Mouse (Mus musculus): ENCODE data around the gene Gm28047. TPM values are rescaled to one million over a fixed set of nuclear protein-coding genes. Genes with fewer than 3 reads are reported as not detected.

Gene Gm28047
- polyA plus RNA-seq, 1 experiment from 2014 or later: not detected

DNA sequence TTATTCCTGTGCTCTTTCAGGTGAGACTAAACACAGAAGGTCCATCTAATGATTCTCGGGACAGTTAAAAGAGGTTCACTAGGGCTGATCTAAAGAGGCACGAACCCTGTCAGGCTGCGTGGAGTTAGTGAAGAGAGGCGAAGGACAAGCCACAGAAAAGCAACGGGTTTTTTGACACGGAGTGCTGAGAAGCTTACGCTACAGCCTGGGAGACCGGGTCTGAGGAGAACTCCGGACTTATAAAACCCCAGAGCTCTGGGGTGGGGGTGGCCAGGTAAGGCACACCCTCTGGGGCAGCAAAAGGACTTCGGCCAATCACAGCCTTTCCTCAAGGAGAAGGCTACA lies 107.3 kb downstream of the Gm28047 start:
- H3K36me3 ChIP-seq (ENCODE audit: insufficient read depth): peaks cover 25% of the 10 kb centered on the region
- H3K4me1 ChIP-seq (ENCODE audit: insufficient read depth): peaks cover 10% of the 10 kb centered on the region
- peak overlapping the region; percentile 67 for H3K4me3 ChIP-seq (ENCODE audit: low read depth, low read length)
- H3K27me3 ChIP-seq (ENCODE audit: insufficient read depth, low read length): no peaks in the 10 kb centered on the region
- ATAC-seq (ENCODE audit: insufficient read depth) (no peak), DNase-seq (no peak)
- peak overlapping the region; percentile 72 for H3K9ac ChIP-seq
- WGBS: under 1% methylated on average over 10 of the region's 10 CpGs
- H3K9me3 ChIP-seq (ENCODE audit: low read depth, low read length): no peaks in the 10 kb centered on the region
- no peak for TF ChIP-seq CTCF (IDR thresholded peaks at IDR 0.05; ENCODE audit: low read depth)
- H3K27ac ChIP-seq (ENCODE audit: low read depth): peak overlapping the region; percentile 99
- peak overlapping the region; percentile 91 for H3K4me2 ChIP-seq

DNA sequence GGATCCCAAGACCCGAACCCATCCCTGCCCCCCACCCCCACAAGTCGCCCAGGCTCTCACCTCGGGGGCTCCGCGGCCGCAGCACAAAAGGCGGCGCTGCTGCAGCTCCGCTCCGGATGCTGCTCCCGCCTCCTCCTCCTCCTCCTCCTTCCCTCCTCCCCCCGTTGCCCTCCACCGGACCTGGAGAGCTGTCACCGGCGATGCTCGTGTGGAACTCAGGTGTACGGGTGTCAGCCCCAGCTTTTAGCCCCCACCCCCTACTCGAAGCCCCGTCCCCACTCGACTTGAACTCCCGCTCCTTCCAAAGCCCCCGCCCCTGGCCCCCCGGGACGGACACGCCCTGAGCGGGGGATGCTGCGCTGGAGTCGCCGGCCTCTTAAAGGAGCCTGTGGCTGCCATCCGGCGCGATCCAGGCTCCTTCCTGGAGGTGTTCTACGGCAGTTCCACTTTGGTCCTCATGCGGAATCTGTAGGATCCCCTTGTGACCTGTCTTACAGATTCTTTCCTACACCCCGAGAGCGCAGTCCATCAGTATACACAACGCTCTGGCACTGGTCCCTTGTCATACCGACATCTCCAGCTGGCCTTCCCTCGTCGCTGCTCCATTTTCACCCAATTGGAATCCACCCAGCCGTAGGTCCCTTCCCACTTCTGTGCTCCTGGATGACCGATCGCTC lies 108.0 kb downstream of the Gm28047 start, which contains the start of gene Map3k12:
Gene Map3k12 (minus strand): TSS at position 337 of the 677 bp plus-strand sequence.
- Histone ChIP-seq H3K27me3 (ENCODE audit: insufficient read depth, low read length) (no peaks in the 10 kb centered on the region), H3K9me3 (ENCODE audit: low read depth, low read length) (no peaks in the 10 kb centered on the region), H3K9ac (peak within 1 kb of the TSS; percentile 72), H3K4me3 (ENCODE audit: low read depth, low read length) (peak within 1 kb of the TSS; percentile 67), H3K36me3 (ENCODE audit: insufficient read depth) (peaks cover 18% of the 10 kb centered on the region), H3K27ac (ENCODE audit: low read depth) (peak within 1 kb of the TSS; percentile 99), H3K4me1 (ENCODE audit: insufficient read depth) (peaks cover 10% of the 10 kb centered on the region), H3K4me2 (peak within 1 kb of the TSS; percentile 91)
- no peak for TF ChIP-seq CTCF (IDR thresholded peaks at IDR 0.05; ENCODE audit: low read depth)
- WGBS: under 1% methylated on average over 43 of the region's 43 CpGs
- DNase-seq (peak; percentile 82), ATAC-seq (ENCODE audit: insufficient read depth) (peak; percentile 16; the same call in 1 of the 2 replicates)

- Histone ChIP-seq H3K4me1 (ENCODE audit: insufficient read depth) (peaks cover 12% of the 10 kb centered on the region), H3K9ac (peak overlapping the region; percentile 72), H3K27ac (ENCODE audit: low read depth) (peak overlapping the region; percentile 99), H3K27me3 (ENCODE audit: insufficient read depth, low read length) (no peaks in the 10 kb centered on the region), H3K36me3 (ENCODE audit: insufficient read depth) (peaks cover 12% of the 10 kb centered on the region), H3K9me3 (ENCODE audit: low read depth, low read length) (no peaks in the 10 kb centered on the region), H3K4me2 (peak overlapping the region; percentile 91), H3K4me3 (ENCODE audit: low read depth, low read length) (peak overlapping the region; percentile 67)
- ATAC-seq (ENCODE audit: insufficient read depth) (no peak; the same call in 1 of the 2 replicates), DNase-seq (no peak)
- 1% methylated on average over 12 of the region's 12 CpGs for WGBS
- TF ChIP-seq CTCF (IDR thresholded peaks at IDR 0.05; ENCODE audit: low read depth): peak; percentile 21; the same call in 1 of the 2 replicates
Observed at GRCm38 (mm10) chr15:102516293-102516692, 108.6 kb downstream of the Gm28047 start.

DNA sequence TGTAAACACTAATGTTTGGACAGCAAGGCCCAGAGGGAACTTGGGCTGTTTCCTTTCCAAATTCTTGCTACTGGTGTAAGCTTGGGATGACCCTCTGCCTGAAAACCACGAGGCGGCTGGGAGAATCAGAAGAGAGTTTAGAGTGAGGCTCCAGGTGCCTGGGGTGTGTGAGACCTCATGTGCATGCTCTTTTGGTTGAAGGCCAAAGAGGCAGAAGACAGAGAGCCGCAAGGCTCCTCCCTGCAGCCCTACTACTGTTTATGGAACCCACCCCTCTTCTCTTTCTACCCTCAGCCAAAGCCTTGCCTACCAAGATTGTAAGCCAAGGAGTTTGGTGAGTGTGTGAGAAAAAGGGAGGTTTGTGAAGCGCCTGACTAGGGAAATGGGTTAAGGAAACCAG lies 109.1 kb downstream of the Gm28047 start:
- Histone ChIP-seq H3K4me3 (ENCODE audit: low read depth, low read length) (peak overlapping the region; percentile 67), H3K4me2 (peak overlapping the region; percentile 91), H3K9ac (peak overlapping the region; percentile 72), H3K4me1 (ENCODE audit: insufficient read depth) (peaks cover 15% of the 10 kb centered on the region), H3K27me3 (ENCODE audit: insufficient read depth, low read length) (no peaks in the 10 kb centered on the region), H3K27ac (ENCODE audit: low read depth) (0 out of 2 replicates have a peak overlapping the region, but pooled peaks have one; percentile 42), H3K36me3 (ENCODE audit: insufficient read depth) (peaks cover 7% of the 10 kb centered on the region; the same call in 1 of the 2 replicates), H3K9me3 (ENCODE audit: low read depth, low read length) (no peaks in the 10 kb centered on the region)
- TF ChIP-seq CTCF (IDR thresholded peaks at IDR 0.05; ENCODE audit: low read depth): no peak
- ATAC-seq (ENCODE audit: insufficient read depth): no peak
- WGBS: 37% methylated on average over 4 of the region's 4 CpGs
- no peak for DNase-seq

DNA sequence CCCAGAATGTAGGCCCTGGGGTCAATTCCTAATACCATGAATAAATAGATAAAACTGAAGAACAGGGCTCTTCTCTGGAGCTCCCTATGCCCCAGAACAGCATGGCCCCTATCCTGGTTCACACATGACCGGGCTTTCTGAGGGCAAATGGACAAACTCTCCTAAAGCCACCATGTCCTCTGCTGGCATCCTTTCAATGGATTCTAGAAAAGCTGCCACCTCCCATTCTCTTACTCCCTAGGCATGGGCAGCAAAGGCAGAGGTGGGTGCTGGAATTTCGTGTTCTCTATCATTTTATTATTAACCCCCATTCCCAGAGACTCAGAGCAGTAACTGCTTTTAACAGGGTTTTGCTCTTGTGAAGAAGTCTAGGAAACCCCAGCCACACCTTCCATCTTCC lies 109.6 kb downstream of the Gm28047 start:
- no peak overlapping the region for H3K27ac ChIP-seq (ENCODE audit: low read depth)
- TF ChIP-seq CTCF (IDR thresholded peaks at IDR 0.05; ENCODE audit: low read depth): no peak
- H3K9ac ChIP-seq: no peak overlapping the region
- H3K4me2 ChIP-seq: peak overlapping the region; percentile 91
- H3K4me1 ChIP-seq (ENCODE audit: insufficient read depth): peaks cover 15% of the 10 kb centered on the region
- H3K36me3 ChIP-seq (ENCODE audit: insufficient read depth): peaks cover 2% of the 10 kb centered on the region; the same call in 1 of the 2 replicates
- WGBS: 82% methylated on average over 2 of the region's 2 CpGs
- no peaks in the 10 kb centered on the region for H3K9me3 ChIP-seq (ENCODE audit: low read depth, low read length)
- no peaks in the 10 kb centered on the region for H3K27me3 ChIP-seq (ENCODE audit: insufficient read depth, low read length)
- DNase-seq (no peak), ATAC-seq (ENCODE audit: insufficient read depth) (no peak)
- peak overlapping the region; percentile 67 for H3K4me3 ChIP-seq (ENCODE audit: low read depth, low read length)

DNA sequence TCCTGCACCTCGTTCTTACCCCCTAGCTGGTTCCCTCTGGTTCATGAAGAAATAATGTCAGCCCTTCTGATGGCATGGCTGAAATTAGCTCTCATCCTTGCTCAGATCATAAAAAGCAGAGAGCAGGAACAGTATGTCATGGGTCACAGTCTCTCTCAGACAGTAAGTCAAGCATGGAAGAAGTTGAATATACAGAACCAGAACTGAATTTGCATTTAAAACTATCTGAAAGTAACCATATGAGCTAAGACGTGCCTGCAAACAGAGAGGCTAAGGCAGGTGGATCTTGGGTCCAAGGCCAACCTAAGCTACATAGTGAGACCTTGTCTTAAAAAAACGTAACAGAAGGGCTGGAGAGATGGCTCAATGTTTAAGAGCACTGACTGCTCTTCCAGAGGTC lies 111.9 kb downstream of the Gm28047 start:
- ATAC-seq (ENCODE audit: insufficient read depth): no peak
- Histone ChIP-seq H3K9ac (no peak overlapping the region), H3K36me3 (ENCODE audit: insufficient read depth) (0 out of 2 replicates have a peak, but pooled peaks cover 4% of the 10 kb centered on the region), H3K9me3 (ENCODE audit: low read depth, low read length) (no peaks in the 10 kb centered on the region), H3K4me3 (ENCODE audit: low read depth, low read length) (no peak overlapping the region), H3K27me3 (ENCODE audit: insufficient read depth, low read length) (no peaks in the 10 kb centered on the region), H3K4me2 (no peak overlapping the region), H3K4me1 (ENCODE audit: insufficient read depth) (peaks cover 17% of the 10 kb centered on the region), H3K27ac (ENCODE audit: low read depth) (no peak overlapping the region)
- no peak for DNase-seq
- no peak for TF ChIP-seq CTCF (IDR thresholded peaks at IDR 0.05; ENCODE audit: low read depth)
- WGBS: 73% methylated on average over 3 of the region's 3 CpGs

GRCm38 (mm10) chr15:102512471-102512870 lies 112.4 kb downstream of the Gm28047 start:
- no peak overlapping the region for H3K9ac ChIP-seq
- no peak overlapping the region for H3K27ac ChIP-seq (ENCODE audit: low read depth)
- H3K4me2 ChIP-seq: no peak overlapping the region
- peaks cover 17% of the 10 kb centered on the region for H3K4me1 ChIP-seq (ENCODE audit: insufficient read depth)
- no peak for TF ChIP-seq CTCF (IDR thresholded peaks at IDR 0.05; ENCODE audit: low read depth)
- H3K27me3 ChIP-seq (ENCODE audit: insufficient read depth, low read length): no peaks in the 10 kb centered on the region
- H3K36me3 ChIP-seq (ENCODE audit: insufficient read depth): peaks cover 6% of the 10 kb centered on the region; the same call in 1 of the 2 replicates
- H3K9me3 ChIP-seq (ENCODE audit: low read depth, low read length): no peaks in the 10 kb centered on the region
- ATAC-seq (ENCODE audit: insufficient read depth): no peak
- DNase-seq: no peak
- no peak overlapping the region for H3K4me3 ChIP-seq (ENCODE audit: low read depth, low read length)

Measured in lung, embryonic 14.5 days (tissue).